Mouse (Mus musculus) monocyte, adult 2 months (primary cell): Measurements from ENCODE around the gene Olfr1036.
"Not testable (repeated sequence)": the region's sequence is repeated elsewhere in the genome, so short reads cannot be mapped to it uniquely, and the experiment has no call there.

Source experiments
- DNase-seq, 2 experiments: peaks; one replicate each; pipeline ENCODE4 v3.0.0; 2022; ENCODE audit warnings: low spot score in 2 of 2, low read depth in 1 of 2

Olfr1036 gene

GRCm38 (mm10) chr2:86073692-86074091, at the start of gene Olfr1036:
TSS of gene Olfr1036 (plus strand) at chr2:86073992.
- DNase-seq: not testable (repeated sequence)

- DNase-seq: no peak
These were observed 28.2 kb upstream of the Olfr1036 start, which contains the start of gene Olfr1034 for GRCm38 (mm10) chr2:86045561-86045960. TSS of gene Olfr1034 (plus strand) at chr2:86045861.

GRCm38 (mm10) chr2:86050777-86051176, 23.0 kb upstream of the Olfr1036 start:
- not testable (repeated sequence) for DNase-seq

- not testable (repeated sequence) for DNase-seq
These were observed 10.0 kb upstream of the Olfr1036 start for GRCm38 (mm10) chr2:86063766-86064165.

GRCm38 (mm10) chr2:86070189-86070588, 3.6 kb upstream of the Olfr1036 start:
- DNase-seq: no peak

- not testable (repeated sequence) for DNase-seq
These were observed 6.7 kb downstream of the Olfr1036 start for GRCm38 (mm10) chr2:86080478-86080877.

GRCm38 (mm10) chr2:86087285-86087684, 13.5 kb downstream of the Olfr1036 start, which contains the start of gene Olfr1037:
TSS of gene Olfr1037 (minus strand) at chr2:86087385.
- DNase-seq: no peak
